Mouse (Mus musculus) cerebellum, postnatal 36 days (tissue): Measurements from ENCODE around the gene Vstm2l.

Experiments used
- DNase-seq, 2 experiments: peaks; one replicate each; pipeline ENCODE4 v3.0.0; 2021 to 2022; ENCODE audit warnings: mixed read lengths in 2 of 2

Vstm2l gene

GRCm38 (mm10) chr2:157914105-157914764, at the start of gene Vstm2l:
TSS of gene Vstm2l (plus strand) at chr2:157914653.
- peak; percentile 44 to 62 for DNase-seq

GRCm38 (mm10) chr2:157867126-157867525, 47.3 kb upstream of the Vstm2l start:
- no peak for DNase-seq

GRCm38 (mm10) chr2:157870247-157870646, 44.2 kb upstream of the Vstm2l start:
- DNase-seq: peak in 1 of 2 experiments; percentile 20

- peak; percentile 21 to 28 for DNase-seq
Observed at GRCm38 (mm10) chr2:157873223-157873622, 41.2 kb upstream of the Vstm2l start.

GRCm38 (mm10) chr2:157873691-157874090, 40.8 kb upstream of the Vstm2l start:
- no peak for DNase-seq

- DNase-seq: no peak
Observed at GRCm38 (mm10) chr2:157875111-157875510, 39.3 kb upstream of the Vstm2l start.

GRCm38 (mm10) chr2:157877394-157877793, 37.1 kb upstream of the Vstm2l start:
- DNase-seq: no peak

GRCm38 (mm10) chr2:157877967-157878366, 36.5 kb upstream of the Vstm2l start:
- no peak for DNase-seq

- DNase-seq: no peak
Observed at GRCm38 (mm10) chr2:157881939-157882338, 32.5 kb upstream of the Vstm2l start.

GRCm38 (mm10) chr2:157887275-157888025, 27.0 kb upstream of the Vstm2l start:
- DNase-seq: no peak

GRCm38 (mm10) chr2:157891166-157891565, 23.3 kb upstream of the Vstm2l start:
- no peak for DNase-seq

GRCm38 (mm10) chr2:157897131-157897530, 17.3 kb upstream of the Vstm2l start:
- DNase-seq: no peak

- DNase-seq: peak; percentile 26 to 28
Observed at GRCm38 (mm10) chr2:157913204-157913636, 1.2 kb upstream of the Vstm2l start.

- peak; percentile 42 to 49 for DNase-seq
Observed at GRCm38 (mm10) chr2:157913705-157914104, 748 bp upstream of the Vstm2l start.

- peak in 1 of 2 experiments; percentile 25 for DNase-seq
Observed at GRCm38 (mm10) chr2:157914889-157915517, 550 bp downstream of the Vstm2l start.

- DNase-seq: no peak
Observed at GRCm38 (mm10) chr2:157918529-157918928, 4.1 kb downstream of the Vstm2l start.

- DNase-seq: peak; percentile 29 to 48
Observed at GRCm38 (mm10) chr2:157921551-157921950, 7.1 kb downstream of the Vstm2l start.

- DNase-seq: no peak
Observed at GRCm38 (mm10) chr2:157923406-157923805, 9.0 kb downstream of the Vstm2l start.

- DNase-seq: no peak
Observed at GRCm38 (mm10) chr2:157924504-157924903, 10.1 kb downstream of the Vstm2l start.

- DNase-seq: no peak
Observed at GRCm38 (mm10) chr2:157926502-157926901, 12.0 kb downstream of the Vstm2l start.

GRCm38 (mm10) chr2:157926927-157927326, 12.5 kb downstream of the Vstm2l start:
- DNase-seq: no peak

- no peak for DNase-seq
Observed at GRCm38 (mm10) chr2:157927397-157927796, 12.9 kb downstream of the Vstm2l start.

GRCm38 (mm10) chr2:157927815-157928214, 13.4 kb downstream of the Vstm2l start:
- no peak for DNase-seq

GRCm38 (mm10) chr2:157932655-157933054, 18.2 kb downstream of the Vstm2l start:
- DNase-seq: no peak
